Comparison of ENCODE assay signal across 20 mouse cellular contexts in genomic region chr19:55525056-55525455, GRCm38 (mm10).
A peak's percentile ranks its signal among the peaks of the same experiment; 100 is the strongest.
DNase-seq lines count a peak whose midpoint lies in the region; ATAC-seq lines count a peak whose summit lies in the region.
"Had no signal": no experiment of that assay in that cellular context is flagged by ENCODE, and none has a peak within 500 bp of the region (broad histone marks: within the 10 kb centered on the region; RNA-seq: fewer than 3 reads in every experiment).

No protein-coding gene starts in this region.

- H3K4me3 ChIP-seq in heart, embryonic 13.5 days, result no peak overlapping the region
- H3K4me3 ChIP-seq in limb, embryonic 11.5 days (ENCODE audit: low read depth, low read length), result no peak overlapping the region
- H3K4me3 ChIP-seq: hindbrain, embryonic 10.5 days; liver, embryonic 12.5 days; lung, embryonic 15.5 days; myocyte; neural tube, embryonic 15.5 days had no signal

- H3K36me3 ChIP-seq in heart, embryonic 13.5 days, result no peaks in the 10 kb centered on the region
- no peaks in the 10 kb centered on the region for H3K36me3 ChIP-seq in limb, embryonic 11.5 days (ENCODE audit: control insufficient read depth, insufficient read depth, low read length)
- H3K36me3 ChIP-seq: hindbrain, embryonic 10.5 days; liver, embryonic 12.5 days; lung, embryonic 15.5 days; neural tube, embryonic 15.5 days had no signal

- DNase-seq in cerebellum, postnatal 14 days, result peak; percentile 13 to 18
- no peak for DNase-seq in cerebellum, adult 9-10 months
- DNase-seq in heart, adult 8-10 months (ENCODE audit: low spot score), result no peak
- peak; percentile 27 for DNase-seq in brain, adult 2 months (ENCODE audit: low read depth, low spot score)
- DNase-seq in limb, embryonic 11.5 days (ENCODE audit: low spot score), result peak; percentile 58
- no peak for DNase-seq in kidney, postnatal 4 days
- DNase-seq in left cerebral cortex, adult 8-10 months (ENCODE audit: low spot score in 2 of 2), result no peak
- DNase-seq: adrenal gland, adult 8-10 months; cerebellum, adult 8-10 months; kidney, adult 9 months; layer of hippocampus, postnatal 36 days; midbrain, embryonic 14.5 days; right cerebral cortex, postnatal 4 days had no signal

- H3K27ac ChIP-seq in heart, embryonic 13.5 days (replicated peaks), result 0 out of 2 replicates have a peak overlapping the region, but pooled peaks have one; percentile 45
- peak overlapping the region; percentile 63; the same call in 1 of the 2 replicates for H3K27ac ChIP-seq in limb, embryonic 11.5 days (replicated peaks; ENCODE audit: low read depth, low read length)
- H3K27ac ChIP-seq: hindbrain, embryonic 10.5 days; liver, embryonic 12.5 days; lung, embryonic 15.5 days; neural tube, embryonic 15.5 days had no signal

- no peaks in the 10 kb centered on the region for H3K9me3 ChIP-seq in heart, embryonic 13.5 days
- H3K9me3 ChIP-seq in limb, embryonic 11.5 days (ENCODE audit: control insufficient read depth, low read length), result no peaks in the 10 kb centered on the region
- H3K9me3 ChIP-seq: hindbrain, embryonic 10.5 days; liver, embryonic 12.5 days; lung, embryonic 15.5 days; neural tube, embryonic 15.5 days had no signal

- peaks cover 49% of the 10 kb centered on the region for H3K4me1 ChIP-seq in heart, embryonic 13.5 days
- peaks cover 29% of the 10 kb centered on the region for H3K4me1 ChIP-seq in limb, embryonic 11.5 days (ENCODE audit: control insufficient read depth, insufficient read depth, low read length)
- H3K4me1 ChIP-seq: lung, embryonic 15.5 days; neural tube, embryonic 15.5 days had no signal

- H3K4me2 ChIP-seq in heart, embryonic 13.5 days, result no peak overlapping the region
- H3K4me2 ChIP-seq in limb, embryonic 11.5 days (ENCODE audit: low read depth, severe bottlenecking), result no peak overlapping the region
- H3K4me2 ChIP-seq: liver, embryonic 12.5 days; lung, embryonic 15.5 days; neural tube, embryonic 15.5 days had no signal

- no peaks in the 10 kb centered on the region for H3K27me3 ChIP-seq in heart, embryonic 13.5 days (replicated peaks)
- H3K27me3 ChIP-seq in limb, embryonic 11.5 days (ENCODE audit: control insufficient read depth, insufficient read depth, low read length), result no peaks in the 10 kb centered on the region
- H3K27me3 ChIP-seq: liver, embryonic 12.5 days; lung, embryonic 15.5 days; neural tube, embryonic 15.5 days had no signal

- no peak for ATAC-seq in heart, embryonic 13.5 days (ENCODE audit: extremely low read depth, insufficient number of reproducible peaks, low FRiP score, low TSS enrichment)
- ATAC-seq in limb, embryonic 11.5 days (ENCODE audit: insufficient number of reproducible peaks, low FRiP score, low TSS enrichment, low read depth), result no peak
- ATAC-seq: forebrain, embryonic 14.5 days; liver, embryonic 12.5 days had no signal

- no peak overlapping the region for H3K9ac ChIP-seq in heart, embryonic 13.5 days
- H3K9ac ChIP-seq in limb, embryonic 11.5 days (ENCODE audit: low read length), result no peak overlapping the region
- H3K9ac ChIP-seq: liver, embryonic 12.5 days; lung, embryonic 15.5 days; neural tube, embryonic 15.5 days had no signal

- 51% methylated on average over 3 of the region's 3 CpGs for WGBS in heart, embryonic 13.5 days
- WGBS in limb, embryonic 11.5 days, result 45% methylated on average over 3 of the region's 3 CpGs

Comparison
In these comparisons a context has a peak if more than half of its experiments do, and no peak if none do; other contexts are left out.
1. DNase-seq: peak in cerebellum, postnatal 14 days (2 of 2), brain, adult 2 months (single experiment) and limb, embryonic 11.5 days (single experiment); none in cerebellum, adult 9-10 months (single experiment), heart, adult 8-10 months (single experiment), kidney, postnatal 4 days (0 of 2) and left cerebral cortex, adult 8-10 months (0 of 2).